Mouse (Mus musculus): ENCODE measurements around the gene Vps26b.

Gene Vps26b

GRCm38 (mm10) chr9:27029828-27030762 lies at the start of gene Vps26b, which contains the start of gene Ncapd3:
Vps26b (minus strand) TSS chr9:27030065.
Ncapd3 (plus strand) TSS chr9:27030175.
- DNase-seq (ENCODE audit: low read depth, low spot score): peak; percentile 96

- no peak for DNase-seq (ENCODE audit: low read depth, low spot score)
Observed at GRCm38 (mm10) chr9:27075812-27076211, 45.9 kb upstream of the Vps26b start.

- DNase-seq (ENCODE audit: low read depth, low spot score): peak; percentile 41
Observed at GRCm38 (mm10) chr9:27074677-27075076, 44.8 kb upstream of the Vps26b start.

- DNase-seq (ENCODE audit: low read depth, low spot score): no peak
Observed at GRCm38 (mm10) chr9:27070895-27071294, 41.0 kb upstream of the Vps26b start.

- no peak for DNase-seq (ENCODE audit: low read depth, low spot score)
Observed at GRCm38 (mm10) chr9:27058341-27058740, 28.5 kb upstream of the Vps26b start.

- peak; percentile 39 for DNase-seq (ENCODE audit: low read depth, low spot score)
Observed at GRCm38 (mm10) chr9:27049492-27049891, 19.6 kb upstream of the Vps26b start.

GRCm38 (mm10) chr9:27043892-27044291 lies 14.0 kb upstream of the Vps26b start:
- DNase-seq (ENCODE audit: low read depth, low spot score): no peak

- DNase-seq (ENCODE audit: low read depth, low spot score): no peak
Observed at GRCm38 (mm10) chr9:27030763-27031100, 867 bp upstream of the Vps26b start.

GRCm38 (mm10) chr9:27029022-27029827 lies 640 bp downstream of the Vps26b start:
- peak; percentile 47 for DNase-seq (ENCODE audit: low read depth, low spot score)

GRCm38 (mm10) chr9:27026708-27027107 lies 3.2 kb downstream of the Vps26b start:
- DNase-seq (ENCODE audit: low read depth, low spot score): peak; percentile 64

- no peak for DNase-seq (ENCODE audit: low read depth, low spot score)
Observed at GRCm38 (mm10) chr9:27023681-27024080, 6.2 kb downstream of the Vps26b start.

- DNase-seq (ENCODE audit: low read depth, low spot score): no peak
Observed at GRCm38 (mm10) chr9:27018961-27019360, 10.9 kb downstream of the Vps26b start.

GRCm38 (mm10) chr9:27011572-27011971 lies 18.3 kb downstream of the Vps26b start:
- DNase-seq (ENCODE audit: low read depth, low spot score): no peak

GRCm38 (mm10) chr9:27009231-27009630 lies 20.6 kb downstream of the Vps26b start:
- no peak for DNase-seq (ENCODE audit: low read depth, low spot score)

GRCm38 (mm10) chr9:27006866-27007265 lies 23.0 kb downstream of the Vps26b start:
- no peak for DNase-seq (ENCODE audit: low read depth, low spot score)

GRCm38 (mm10) chr9:27005933-27006332 lies 23.9 kb downstream of the Vps26b start:
- no peak for DNase-seq (ENCODE audit: low read depth, low spot score)

GRCm38 (mm10) chr9:27005231-27005630 lies 24.6 kb downstream of the Vps26b start:
- DNase-seq (ENCODE audit: low read depth, low spot score): no peak

GRCm38 (mm10) chr9:26999461-27000395 lies 30.1 kb downstream of the Vps26b start, which contains the start of the genes Acad8 and Thyn1:
Acad8 (minus strand) TSS chr9:26999566.
Thyn1 (plus strand) TSS chr9:26999710.
- peak; percentile 99 for DNase-seq (ENCODE audit: low read depth, low spot score)

- DNase-seq (ENCODE audit: low read depth, low spot score): peak; percentile 47
Observed at GRCm38 (mm10) chr9:26998669-26999460, 31.0 kb downstream of the Vps26b start.

- no peak for DNase-seq (ENCODE audit: low read depth, low spot score)
Observed at GRCm38 (mm10) chr9:26997501-26997900, 32.4 kb downstream of the Vps26b start.
